Mouse (Mus musculus) erythroblast, embryonic 14.5 days (primary cell): ENCODE data around the gene Oxnad1.
"Not testable (repeated sequence)": the region's sequence is repeated elsewhere in the genome, so short reads cannot be mapped to it uniquely, and the experiment has no call there.

Source experiments
- GATA1 ChIP-seq: IDR thresholded peaks from 2 replicates; pipeline ENCODE4 v1.6.1; 2012; ENCODE audit warnings: low read length, inconsistent platforms, mixed read lengths
- TAL1 ChIP-seq: IDR thresholded peaks from 3 replicates; pipeline ENCODE4 v1.6.1; 2012; ENCODE audit warnings: low read length, inconsistent platforms, mixed read lengths

GRCm38 (mm10) chr14:32136467-32136866 is 51.3 kb downstream of the Oxnad1 start:
- TF ChIP-seq TAL1, GATA1: not testable (repeated sequence)
